Mouse (Mus musculus): Measurements from ENCODE around the gene Sebox.

GRCm38 (mm10) chr11:78550168-78551058 lies 47.2 kb downstream of the Sebox start, which contains the start of gene Tmem97:
- TF ChIP-seq POLR2A (IDR thresholded peaks at IDR 0.05; ENCODE audit: borderline replicate concordance, low read depth, low read length) = no peak
- no peak for TF ChIP-seq CTCF (IDR thresholded peaks at IDR 0.05; ENCODE audit: low read depth, low read length)

Data from bone marrow macrophage, adult 2 months (primary cell).